Mouse (Mus musculus) spleen, postnatal 4 days (tissue): ENCODE data around the gene Has3.

Experiments used
- DNase-seq, 2 experiments: peaks; one replicate each; pipeline ENCODE4 v3.0.0; 2022; ENCODE audit warnings: low spot score in 2 of 2

Gene Has3

DNA sequence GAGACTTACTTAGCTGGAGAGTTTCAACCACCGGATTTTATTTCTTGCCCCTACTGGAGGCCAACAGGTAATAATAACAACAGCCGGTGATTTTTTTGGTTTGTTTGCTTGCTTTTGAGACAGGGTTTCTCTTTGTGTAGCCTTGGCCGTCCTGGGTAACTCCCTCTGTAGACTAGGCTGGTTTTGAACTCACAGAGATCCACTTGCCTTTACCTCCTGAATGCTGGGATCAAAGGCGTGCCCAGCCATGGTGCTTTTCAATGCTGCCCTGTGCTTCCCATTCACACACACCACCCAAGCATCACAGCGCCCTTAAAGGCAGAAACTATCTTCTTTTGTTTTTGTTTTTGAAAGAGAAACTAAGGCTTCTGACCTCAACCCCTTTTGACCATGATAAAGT lies 59.9 kb downstream of the Has3 start:
- DNase-seq: no peak

DNA sequence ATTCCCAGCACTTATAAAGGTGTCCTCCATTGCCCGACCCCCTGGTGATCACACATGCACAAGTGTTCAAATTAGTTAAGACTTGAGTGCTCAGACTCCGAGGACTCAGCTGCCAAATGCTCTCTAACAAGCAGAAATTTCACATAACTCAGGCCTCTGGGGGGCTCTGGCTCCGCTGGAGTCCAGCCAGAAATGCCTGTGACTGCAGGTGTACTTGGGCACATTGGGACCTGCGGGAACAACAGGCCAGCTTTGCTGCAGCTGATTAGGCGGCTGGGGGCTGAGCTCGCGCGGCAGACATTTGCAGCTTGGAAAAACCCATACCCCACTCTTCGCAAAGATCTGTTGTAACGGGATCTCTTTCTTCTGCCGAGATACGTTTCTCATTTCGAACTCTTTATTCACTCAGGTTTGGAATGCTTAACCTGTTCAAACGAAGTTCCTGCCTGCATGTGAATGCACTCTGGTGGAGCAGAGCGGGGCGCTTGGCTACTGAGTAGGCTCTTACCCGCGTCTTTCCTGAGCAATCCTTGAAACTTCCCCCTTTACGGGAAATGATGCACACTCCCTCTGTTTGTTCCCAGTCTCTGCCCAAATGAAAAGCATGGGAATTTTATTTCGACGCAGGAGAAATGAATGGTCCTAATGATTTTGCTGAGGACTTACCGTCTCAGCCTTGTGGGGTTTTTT lies 62.5 kb downstream of the Has3 start:
- no peak for DNase-seq

DNA sequence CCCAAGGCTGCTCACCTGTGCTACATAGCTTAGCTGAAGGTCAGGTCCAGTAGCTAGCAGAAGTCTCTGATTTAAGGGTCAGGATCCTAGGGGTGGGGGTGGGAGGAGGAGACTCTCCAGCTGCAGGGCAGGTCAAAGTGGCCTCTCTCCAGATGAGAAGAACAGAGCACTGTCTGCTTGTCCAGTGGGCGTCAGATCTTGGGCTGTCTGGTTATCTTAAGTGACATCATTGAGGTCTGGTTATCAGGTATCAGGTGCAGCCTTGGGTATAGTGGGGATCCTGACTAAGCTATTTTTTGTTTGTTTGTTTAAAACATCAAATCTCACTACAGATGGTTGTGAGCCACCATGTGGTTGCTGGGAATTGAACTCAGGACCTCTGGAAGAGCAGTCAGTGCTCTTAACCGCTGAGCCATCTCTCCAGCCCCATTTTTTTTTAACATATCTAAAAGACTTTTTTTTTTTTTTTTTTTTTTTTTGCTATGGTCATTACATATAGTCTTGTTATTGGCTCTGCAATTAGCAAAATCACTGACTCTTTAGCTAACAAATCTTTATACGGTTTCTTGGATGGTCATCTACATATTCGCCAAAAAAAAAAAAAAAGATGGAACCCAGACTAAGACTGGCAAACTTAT lies 63.6 kb downstream of the Has3 start:
- no peak for DNase-seq
